ENCODE assay signal across 16 mouse cellular contexts in the genomic region with DNA sequence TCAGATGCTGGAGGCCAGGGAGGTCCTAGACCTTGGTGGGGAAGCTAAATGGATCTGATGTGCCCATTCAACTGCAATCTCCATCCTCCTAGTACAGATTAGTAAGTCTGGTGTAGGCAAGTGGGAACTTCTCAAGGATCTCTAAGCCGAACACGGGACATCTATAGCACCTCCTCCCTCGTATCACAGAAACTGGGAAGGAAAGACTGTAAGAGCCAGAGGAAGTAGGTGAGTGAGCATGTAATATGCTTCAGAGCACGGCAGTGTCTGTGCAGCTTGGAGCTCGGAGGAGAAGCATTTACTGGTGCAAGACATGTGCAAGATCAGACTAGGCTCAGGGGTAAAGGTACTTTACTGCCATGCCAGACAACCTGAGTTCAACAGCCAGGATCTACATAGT. TPM values are rescaled to one million over a fixed set of nuclear protein-coding genes. Genes with fewer than 3 reads are reported as not detected.
"Had no signal": no experiment of that assay in that cellular context is flagged by ENCODE, and none has a peak within 500 bp of the region (broad histone marks: within the 10 kb centered on the region; RNA-seq: fewer than 3 reads in every experiment).

No protein-coding gene starts in this region.

- H3K4me3 ChIP-seq: midbrain, embryonic 15.5 days; neural tube, embryonic 12.5 days had no signal

- DNase-seq: kidney, adult 8-10 months; kidney, postnatal 10 days; lung, embryonic 14.5 days; lung, postnatal 10 days; lung, postnatal 4 days; spleen, adult 18-20 months; thymus, adult 18-20 months; thymus, postnatal 14 days had no signal

- H3K9me3 ChIP-seq: megakaryocyte, embryonic 14.5 days; midbrain, embryonic 15.5 days; neural tube, embryonic 12.5 days had no signal

- H3K9ac ChIP-seq: lung, embryonic 14.5 days; midbrain, embryonic 15.5 days; neural tube, embryonic 12.5 days had no signal

- H3K4me1 ChIP-seq: midbrain, embryonic 15.5 days; neural tube, embryonic 12.5 days had no signal

- ATAC-seq: hindbrain, postnatal 0 days; midbrain, embryonic 15.5 days had no signal

- H3K27ac ChIP-seq: hindbrain, postnatal 0 days; midbrain, embryonic 15.5 days; neural tube, embryonic 12.5 days had no signal

- H3K27me3 ChIP-seq: megakaryocyte, embryonic 14.5 days; midbrain, embryonic 15.5 days; neural tube, embryonic 12.5 days had no signal

- H3K4me2 ChIP-seq: lung, embryonic 14.5 days; midbrain, embryonic 11.5 days; midbrain, embryonic 15.5 days; neural tube, embryonic 12.5 days had no signal

RNA-seq across cellular contexts. Expression of gene Cpsf4l, which starts 41.0 kb away (rescaled TPM):
- total RNA-seq: hindbrain, postnatal 0 days; layer of hippocampus, postnatal 14 days; monocyte, adult 5-6 weeks; neutrophil, adult 5-6 weeks had no signal
